Mouse (Mus musculus): ENCODE measurements around the gene Ctdspl. TPM values are rescaled to one million over a fixed set of nuclear protein-coding genes. Genes with fewer than 3 reads are reported as not detected.

Gene Ctdspl
- polyA plus RNA-seq, 1 experiment from 2014 or later, result 8.1 TPM

DNA sequence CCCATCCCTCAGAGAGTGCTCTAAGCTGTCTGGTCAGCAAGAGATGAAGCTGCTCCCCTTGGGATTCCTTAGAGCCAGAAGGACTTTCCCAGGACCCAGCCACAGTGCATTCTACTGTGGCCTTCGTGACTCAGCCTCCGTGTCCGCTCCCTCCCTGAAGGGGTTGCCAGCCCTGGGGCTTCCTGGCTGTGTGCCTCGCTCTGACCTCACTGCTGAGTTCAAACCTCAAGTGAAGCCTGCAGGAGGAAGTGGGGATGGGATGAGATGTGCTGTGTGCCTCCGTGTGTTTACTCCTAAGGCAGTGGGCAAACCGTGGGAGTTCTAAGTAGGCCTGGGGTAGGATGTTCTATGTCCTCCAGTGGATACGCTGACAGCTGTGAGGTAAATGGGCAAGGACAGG is 109.6 kb downstream of the Ctdspl start:
- Histone ChIP-seq H3K9me3 (replicated peaks; ENCODE audit: control insufficient read depth, low read length) (no peaks in the 10 kb centered on the region), H3K27ac (ENCODE audit: low read length) (no peak overlapping the region), H3K4me3 (ENCODE audit: low read length) (no peak overlapping the region), H3K4me2 (ENCODE audit: low read depth, low read length) (no peak overlapping the region), H3K4me1 (ENCODE audit: control insufficient read depth, insufficient read depth, low read length) (peaks cover 16% of the 10 kb centered on the region), H3K36me3 (ENCODE audit: control insufficient read depth, insufficient read depth) (peaks cover 18% of the 10 kb centered on the region), H3K9ac (ENCODE audit: low read length) (no peak overlapping the region), H3K27me3 (ENCODE audit: control insufficient read depth, insufficient read depth, low read length) (no peaks in the 10 kb centered on the region)
- 0 out of 2 replicates have a peak, but pooled peaks have one; percentile 30 for ATAC-seq (replicated peaks; ENCODE audit: extremely low read depth, insufficient read depth, low FRiP score)
- 41% methylated on average over 7 of the region's 7 CpGs for WGBS

DNA sequence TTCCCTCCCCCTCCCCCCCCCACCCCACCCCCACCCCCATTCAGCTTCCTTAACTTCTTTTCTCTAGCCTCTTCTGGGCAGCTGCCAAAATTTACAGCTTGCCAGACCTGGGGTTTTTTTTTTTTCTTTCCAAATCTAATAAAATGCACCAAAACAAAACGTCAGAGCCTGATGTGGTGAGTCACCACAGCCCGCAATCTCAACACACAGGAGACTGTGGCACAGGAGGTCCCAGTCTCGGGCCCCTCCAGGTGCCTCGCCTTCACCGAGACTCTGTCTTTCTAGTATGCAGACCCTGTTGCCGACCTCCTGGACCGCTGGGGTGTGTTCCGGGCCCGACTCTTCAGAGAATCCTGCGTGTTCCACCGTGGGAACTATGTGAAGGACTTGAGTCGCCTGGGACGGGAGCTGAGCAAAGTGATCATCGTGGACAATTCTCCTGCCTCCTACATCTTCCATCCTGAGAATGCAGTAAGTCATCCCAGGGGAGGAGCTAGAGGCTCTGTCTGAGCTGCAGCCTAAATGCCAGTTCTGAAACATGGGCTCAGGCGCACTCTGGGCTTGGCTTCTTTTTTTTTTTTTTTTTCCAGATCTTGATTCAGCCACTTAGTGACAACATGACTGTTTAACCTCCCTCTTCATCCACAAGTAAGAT is 111.0 kb downstream of the Ctdspl start:
- H3K9ac ChIP-seq (ENCODE audit: low read length), result no peak overlapping the region
- no peaks in the 10 kb centered on the region for H3K9me3 ChIP-seq (replicated peaks; ENCODE audit: control insufficient read depth, low read length)
- H3K36me3 ChIP-seq (ENCODE audit: control insufficient read depth, insufficient read depth), result peaks cover 18% of the 10 kb centered on the region
- H3K4me1 ChIP-seq (ENCODE audit: control insufficient read depth, insufficient read depth, low read length), result peaks cover 12% of the 10 kb centered on the region
- no peak overlapping the region for H3K4me2 ChIP-seq (ENCODE audit: low read depth, low read length)
- H3K27ac ChIP-seq (ENCODE audit: low read length), result peak overlapping the region; percentile 17; the same call in 1 of the 2 replicates
- 56% methylated on average over 15 of the region's 15 CpGs for WGBS
- ATAC-seq (replicated peaks; ENCODE audit: extremely low read depth, insufficient read depth, low FRiP score), result no peak
- H3K4me3 ChIP-seq (ENCODE audit: low read length), result no peak overlapping the region
- H3K27me3 ChIP-seq (ENCODE audit: control insufficient read depth, insufficient read depth, low read length), result no peaks in the 10 kb centered on the region

DNA sequence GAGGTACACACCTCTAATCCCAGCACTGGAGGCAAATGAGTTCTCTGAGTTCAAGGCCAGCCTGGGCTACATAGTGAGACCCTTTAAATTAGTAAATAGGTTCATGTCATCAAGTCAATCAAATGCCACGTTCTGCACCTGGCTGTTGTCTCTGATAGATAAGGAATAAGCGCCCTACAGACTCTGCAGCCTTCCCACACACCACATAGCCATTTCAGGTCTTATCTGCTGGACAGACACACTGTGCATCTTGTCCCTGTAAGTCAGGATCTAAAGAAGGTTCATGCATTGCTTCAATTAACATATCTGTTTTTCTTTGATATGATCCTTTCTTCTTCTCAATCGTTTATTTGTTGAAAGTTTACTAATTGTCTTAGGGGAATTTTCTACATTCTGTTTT is 112.3 kb downstream of the Ctdspl start:
- Histone ChIP-seq H3K9ac (ENCODE audit: low read length) (no peak overlapping the region), H3K27me3 (ENCODE audit: control insufficient read depth, insufficient read depth, low read length) (no peaks in the 10 kb centered on the region), H3K4me2 (ENCODE audit: low read depth, low read length) (no peak overlapping the region), H3K36me3 (ENCODE audit: control insufficient read depth, insufficient read depth) (peaks cover 21% of the 10 kb centered on the region), H3K4me3 (ENCODE audit: low read length) (no peak overlapping the region), H3K9me3 (replicated peaks; ENCODE audit: control insufficient read depth, low read length) (no peaks in the 10 kb centered on the region), H3K4me1 (ENCODE audit: control insufficient read depth, insufficient read depth, low read length) (peaks cover 10% of the 10 kb centered on the region; the same call in 1 of the 2 replicates), H3K27ac (ENCODE audit: low read length) (no peak overlapping the region)
- WGBS, result 69% methylated on average over 3 of the region's 3 CpGs
- no peak for ATAC-seq (replicated peaks; ENCODE audit: extremely low read depth, insufficient read depth, low FRiP score)

DNA sequence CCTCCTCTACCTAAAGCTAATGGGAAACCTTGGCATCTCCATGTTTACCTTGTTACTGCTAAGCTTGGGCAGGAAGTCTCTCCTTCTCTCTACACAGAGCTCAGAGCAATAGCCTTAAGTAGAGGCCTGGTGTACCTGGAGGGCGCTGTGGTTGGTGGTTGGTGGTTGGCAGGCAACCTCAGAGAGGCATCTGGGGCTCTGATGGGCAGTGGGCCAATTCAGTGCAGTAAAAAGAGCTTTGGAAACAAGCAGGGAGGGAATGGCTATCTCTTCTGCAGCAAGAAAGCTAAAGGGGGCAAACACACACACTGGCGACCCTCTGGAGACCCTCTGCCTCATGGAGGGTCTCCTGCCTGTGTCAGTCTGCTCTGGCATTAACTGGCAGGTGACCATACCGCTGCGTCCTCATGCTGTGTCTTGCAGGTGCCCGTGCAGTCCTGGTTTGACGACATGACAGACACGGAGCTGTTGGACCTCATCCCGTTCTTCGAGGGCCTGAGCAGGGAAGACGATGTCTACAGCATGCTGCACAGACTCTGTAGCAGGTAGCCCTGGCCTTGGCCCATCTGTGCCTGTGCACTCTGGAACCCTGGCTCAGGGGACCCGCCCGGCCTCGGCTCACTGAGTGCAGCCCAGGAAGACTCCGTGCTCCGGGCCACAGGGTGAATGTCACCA is 114.0 kb downstream of the Ctdspl start:
- peaks cover 17% of the 10 kb centered on the region for H3K36me3 ChIP-seq (ENCODE audit: control insufficient read depth, insufficient read depth)
- ATAC-seq (replicated peaks; ENCODE audit: extremely low read depth, insufficient read depth, low FRiP score), result no peak
- no peaks in the 10 kb centered on the region for H3K9me3 ChIP-seq (replicated peaks; ENCODE audit: control insufficient read depth, low read length)
- no peak overlapping the region for H3K4me3 ChIP-seq (ENCODE audit: low read length)
- H3K4me2 ChIP-seq (ENCODE audit: low read depth, low read length), result no peak overlapping the region
- H3K9ac ChIP-seq (ENCODE audit: low read length), result no peak overlapping the region
- H3K27me3 ChIP-seq (ENCODE audit: control insufficient read depth, insufficient read depth, low read length), result no peaks in the 10 kb centered on the region
- H3K4me1 ChIP-seq (ENCODE audit: control insufficient read depth, insufficient read depth, low read length), result peaks cover 10% of the 10 kb centered on the region; the same call in 1 of the 2 replicates
- WGBS, result 90% methylated on average over 15 of the region's 15 CpGs
- no peak overlapping the region for H3K27ac ChIP-seq (ENCODE audit: low read length)

DNA sequence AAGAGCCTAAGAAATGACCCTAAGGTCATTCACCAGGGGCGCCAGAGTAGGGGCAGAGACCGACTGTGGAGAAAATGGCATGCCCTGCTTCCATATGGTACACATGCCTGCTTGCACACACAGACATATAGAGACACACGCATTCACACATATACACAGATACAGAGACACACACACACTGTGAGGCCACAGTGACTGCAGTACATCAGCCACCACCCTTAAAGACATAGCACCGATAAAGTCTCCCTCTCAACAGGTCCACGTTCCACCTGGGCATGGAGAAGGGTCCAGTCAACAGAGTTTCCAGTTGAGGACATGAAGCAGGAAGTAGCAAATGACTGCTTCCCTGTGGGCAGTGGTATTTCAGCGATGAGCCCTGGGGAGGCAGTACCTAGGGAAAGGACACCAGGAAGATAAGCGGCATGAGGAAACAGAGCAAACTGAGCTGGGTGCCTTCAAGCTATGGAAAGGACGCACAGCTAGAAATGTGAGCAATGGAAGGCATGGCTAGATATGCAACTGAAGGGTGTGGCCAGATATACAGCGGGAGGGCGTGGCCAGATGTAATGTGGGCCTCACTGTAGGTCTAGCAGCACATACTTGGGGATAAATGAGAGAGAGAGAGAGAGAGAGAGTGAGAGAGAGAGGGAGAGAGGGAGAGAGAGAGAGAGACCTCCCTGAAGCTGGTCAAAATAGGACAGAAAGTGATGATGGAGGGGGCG is 122.1 kb downstream of the Ctdspl start:
- 68% methylated on average over 11 of the region's 11 CpGs for WGBS

DNA sequence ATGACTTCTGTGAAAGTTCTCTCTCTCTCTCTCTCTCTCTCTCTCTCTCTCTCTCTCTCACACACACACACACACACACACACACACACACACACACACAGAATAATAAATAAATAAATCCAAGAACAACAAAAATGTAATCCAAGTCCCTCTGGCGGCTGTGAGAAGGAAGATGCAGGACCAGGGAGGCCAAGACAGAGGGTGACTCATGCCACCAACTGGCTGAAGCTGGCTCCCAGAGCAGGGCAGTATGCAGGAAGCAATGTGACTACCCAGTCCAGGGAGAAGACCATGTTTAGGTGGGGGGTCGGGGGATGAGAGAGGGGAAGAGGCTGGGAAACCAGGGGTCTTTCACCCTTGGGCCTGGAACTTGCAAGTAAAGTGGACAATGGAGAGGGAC is 124.9 kb downstream of the Ctdspl start:
- no peak for ATAC-seq (replicated peaks; ENCODE audit: extremely low read depth, insufficient read depth, low FRiP score)
- 58% methylated on average over 2 of the region's 2 CpGs for WGBS
- Histone ChIP-seq H3K4me2 (ENCODE audit: low read depth, low read length) (no peak overlapping the region), H3K36me3 (ENCODE audit: control insufficient read depth, insufficient read depth) (no peaks in the 10 kb centered on the region), H3K9me3 (replicated peaks; ENCODE audit: control insufficient read depth, low read length) (no peaks in the 10 kb centered on the region), H3K27ac (ENCODE audit: low read length) (no peak overlapping the region), H3K4me1 (ENCODE audit: control insufficient read depth, insufficient read depth, low read length) (peaks cover 14% of the 10 kb centered on the region), H3K27me3 (ENCODE audit: control insufficient read depth, insufficient read depth, low read length) (no peaks in the 10 kb centered on the region), H3K9ac (ENCODE audit: low read length) (no peak overlapping the region), H3K4me3 (ENCODE audit: low read length) (no peak overlapping the region)

More for the DNA sequence above, 122.1 kb downstream of the Ctdspl start:
- no peaks in the 10 kb centered on the region for H3K36me3 ChIP-seq (ENCODE audit: control insufficient read depth, insufficient read depth)
- no peak for ATAC-seq (replicated peaks; ENCODE audit: extremely low read depth, insufficient read depth, low FRiP score)
- no peaks in the 10 kb centered on the region for H3K9me3 ChIP-seq (replicated peaks; ENCODE audit: control insufficient read depth, low read length)
- H3K27ac ChIP-seq (ENCODE audit: low read length), result no peak overlapping the region
- H3K4me1 ChIP-seq (ENCODE audit: control insufficient read depth, insufficient read depth, low read length), result peaks cover 14% of the 10 kb centered on the region
- no peak overlapping the region for H3K4me2 ChIP-seq (ENCODE audit: low read depth, low read length)
- no peak overlapping the region for H3K9ac ChIP-seq (ENCODE audit: low read length)
- H3K4me3 ChIP-seq (ENCODE audit: low read length), result no peak overlapping the region
- H3K27me3 ChIP-seq (ENCODE audit: control insufficient read depth, insufficient read depth, low read length), result no peaks in the 10 kb centered on the region

DNA sequence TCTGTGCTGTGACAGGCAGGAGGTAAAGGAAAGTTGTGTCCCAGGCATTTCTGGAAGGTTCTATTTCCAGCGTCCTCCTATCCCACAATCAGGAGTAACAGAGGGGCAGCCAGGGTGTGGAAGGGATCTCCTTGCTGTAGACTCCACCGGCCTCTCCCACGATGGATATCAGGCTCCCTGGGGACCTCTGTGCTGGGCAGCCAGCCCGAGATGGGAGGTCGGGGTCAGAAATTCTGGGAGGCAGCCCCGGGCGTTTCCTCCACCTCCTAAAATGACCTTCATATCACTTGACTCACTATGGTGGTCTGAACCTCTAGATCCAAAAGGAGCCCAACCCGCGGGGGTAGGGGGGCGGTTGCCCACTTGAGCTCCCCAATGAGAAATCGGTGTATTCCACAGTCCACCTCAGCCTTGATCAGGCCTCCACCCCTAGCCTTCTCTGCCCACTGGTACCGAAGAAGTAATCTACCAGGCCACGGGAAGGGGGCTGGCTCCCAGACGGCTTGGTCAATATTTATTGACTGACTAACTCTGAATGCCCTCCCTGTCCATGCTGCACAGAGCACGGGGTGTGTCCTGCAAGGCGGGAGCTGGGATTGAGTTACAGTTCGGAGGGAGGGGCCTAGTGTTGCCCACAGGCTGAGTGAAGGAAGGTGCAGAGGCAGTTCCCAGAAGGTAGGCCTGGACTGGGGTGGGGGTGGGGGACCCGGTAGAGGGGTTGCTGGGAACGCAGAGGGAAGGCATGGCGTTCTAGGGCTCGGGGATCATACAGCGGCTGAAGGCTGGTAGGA is 126.1 kb downstream of the Ctdspl start, which contains the start of gene Vill:
TSS of gene Vill (plus strand) at position 625 of the 791 bp plus-strand sequence.
- no peaks in the 10 kb centered on the region for H3K27me3 ChIP-seq (ENCODE audit: control insufficient read depth, insufficient read depth, low read length)
- peaks cover 14% of the 10 kb centered on the region for H3K4me1 ChIP-seq (ENCODE audit: control insufficient read depth, insufficient read depth, low read length)
- peak within 1 kb of the TSS; percentile 61 for H3K9ac ChIP-seq (ENCODE audit: low read length)
- peak within 1 kb of the TSS; percentile 72 for H3K4me2 ChIP-seq (ENCODE audit: low read depth, low read length)
- no peaks in the 10 kb centered on the region for H3K9me3 ChIP-seq (replicated peaks; ENCODE audit: control insufficient read depth, low read length)
- H3K36me3 ChIP-seq (ENCODE audit: control insufficient read depth, insufficient read depth), result no peaks in the 10 kb centered on the region
- H3K27ac ChIP-seq (ENCODE audit: low read length), result no peak within 1 kb of the TSS
- H3K4me3 ChIP-seq (ENCODE audit: low read length), result peak within 1 kb of the TSS; percentile 47
- ATAC-seq (replicated peaks; ENCODE audit: extremely low read depth, insufficient read depth, low FRiP score), result peak; percentile 91
- 11% methylated on average over 22 of the region's 22 CpGs for WGBS

DNA sequence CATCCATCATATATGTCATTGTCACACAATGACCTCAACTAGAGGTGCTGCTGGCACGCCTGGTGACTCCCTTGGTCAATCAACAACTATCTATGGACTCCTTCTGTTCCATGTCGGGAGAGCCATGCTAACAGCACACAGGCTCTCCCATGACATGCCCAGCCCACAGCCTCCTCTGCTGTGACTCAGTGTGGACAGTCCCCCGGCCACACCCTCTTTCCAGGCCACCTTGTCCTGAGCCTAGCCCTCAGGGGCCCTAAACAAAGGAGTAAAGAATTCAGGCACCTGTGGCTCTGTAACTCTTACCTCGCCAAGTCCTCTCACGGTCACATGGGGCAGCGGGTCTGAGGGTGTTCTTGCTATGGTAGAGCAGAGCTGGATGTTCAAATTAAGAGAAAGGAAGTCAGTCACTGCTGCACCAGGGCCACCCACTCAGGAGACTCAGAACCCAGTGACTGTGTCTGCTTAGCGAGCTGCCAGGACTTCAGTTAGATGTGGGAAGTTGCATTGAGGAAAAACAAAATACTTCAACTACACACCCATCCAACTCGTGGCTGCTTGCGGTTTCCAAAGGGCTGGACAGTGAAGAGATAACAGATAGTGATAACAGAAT is 127.8 kb downstream of the Ctdspl start:
- Histone ChIP-seq H3K27ac (ENCODE audit: low read length) (no peak overlapping the region), H3K4me1 (ENCODE audit: control insufficient read depth, insufficient read depth, low read length) (peaks cover 14% of the 10 kb centered on the region), H3K9me3 (replicated peaks; ENCODE audit: control insufficient read depth, low read length) (no peaks in the 10 kb centered on the region), H3K4me2 (ENCODE audit: low read depth, low read length) (no peak overlapping the region), H3K36me3 (ENCODE audit: control insufficient read depth, insufficient read depth) (no peaks in the 10 kb centered on the region), H3K27me3 (ENCODE audit: control insufficient read depth, insufficient read depth, low read length) (no peaks in the 10 kb centered on the region), H3K9ac (ENCODE audit: low read length) (no peak overlapping the region), H3K4me3 (ENCODE audit: low read length) (no peak overlapping the region)
- 72% methylated on average over 9 of the region's 9 CpGs for WGBS
- no peak for ATAC-seq (replicated peaks; ENCODE audit: extremely low read depth, insufficient read depth, low FRiP score)
